Mouse (Mus musculus): ENCODE results near the gene Rab3ip. TPM values are rescaled to one million over a fixed set of nuclear protein-coding genes. Genes with fewer than 3 reads are reported as not detected.

Gene Rab3ip
- polyA plus RNA-seq, 1 experiment, result 138 TPM

- peaks cover 2% of the 10 kb centered on the region; the same call in 1 of the 2 replicates for H3K4me1 ChIP-seq (replicated peaks; ENCODE audit: control insufficient read depth, insufficient read depth, low read length)
- 13% methylated on average over 3 of the region's 3 CpGs for WGBS
- H3K27me3 ChIP-seq (ENCODE audit: control insufficient read depth, insufficient read depth, low read length), result no peaks in the 10 kb centered on the region
- DNase-seq, result peak; percentile 40
- no peak overlapping the region for H3K4me3 ChIP-seq (ENCODE audit: control insufficient read depth, insufficient read depth, low read length)
- no peak for TF ChIP-seq CTCF (IDR thresholded peaks at IDR 0.05; ENCODE audit: borderline replicate concordance, control insufficient read depth, extremely low read depth, insufficient read depth, low read length, poor library complexity)
- TF ChIP-seq POLR2A (IDR thresholded peaks at IDR 0.05; ENCODE audit: control insufficient read depth, extremely low read depth, insufficient read depth, low read length, poor library complexity), result no peak
- no peaks in the 10 kb centered on the region for H3K36me3 ChIP-seq (ENCODE audit: control insufficient read depth, insufficient read depth, low read length)
- no peak overlapping the region for H3K27ac ChIP-seq (ENCODE audit: control insufficient read depth, insufficient read depth, low read length)
Measured at GRCm38 (mm10) chr10:116893753-116894152, 56.8 kb downstream of the Rab3ip start.

DNA sequence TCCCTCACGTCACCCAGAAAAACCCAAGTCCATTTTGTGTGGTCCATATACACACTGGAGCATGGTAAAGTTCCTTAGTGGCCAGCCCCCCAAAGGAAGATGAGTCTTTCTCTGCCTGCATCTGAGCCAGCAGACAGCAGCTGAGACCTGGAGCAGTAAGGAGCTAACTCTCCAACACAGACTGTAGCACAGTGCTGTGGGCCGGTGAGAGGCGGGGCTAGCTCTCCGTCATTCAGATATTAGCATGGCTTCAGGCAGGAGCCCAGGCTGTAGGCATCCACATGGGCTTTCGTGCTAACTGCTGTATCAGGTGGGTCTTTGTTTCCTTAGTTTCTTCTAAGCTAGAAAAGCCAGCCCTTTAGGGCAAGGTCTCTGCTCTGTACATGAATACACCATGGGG lies 60.0 kb downstream of the Rab3ip start:
- 87% methylated on average over 5 of the region's 5 CpGs for WGBS
- Histone ChIP-seq H3K27me3 (ENCODE audit: control insufficient read depth, insufficient read depth, low read length) (no peaks in the 10 kb centered on the region), H3K36me3 (ENCODE audit: control insufficient read depth, insufficient read depth, low read length) (no peaks in the 10 kb centered on the region), H3K4me3 (ENCODE audit: control insufficient read depth, insufficient read depth, low read length) (no peak overlapping the region), H3K27ac (ENCODE audit: control insufficient read depth, insufficient read depth, low read length) (no peak overlapping the region), H3K4me1 (replicated peaks; ENCODE audit: control insufficient read depth, insufficient read depth, low read length) (peaks cover 2% of the 10 kb centered on the region; the same call in 1 of the 2 replicates)
- TF ChIP-seq CTCF (IDR thresholded peaks at IDR 0.05; ENCODE audit: borderline replicate concordance, control insufficient read depth, extremely low read depth, insufficient read depth, low read length, poor library complexity) (no peak), POLR2A (IDR thresholded peaks at IDR 0.05; ENCODE audit: control insufficient read depth, extremely low read depth, insufficient read depth, low read length, poor library complexity) (no peak)
- no peak for DNase-seq

GRCm38 (mm10) chr10:116884552-116884951 lies 66.0 kb downstream of the Rab3ip start:
- H3K27me3 ChIP-seq (ENCODE audit: control insufficient read depth, insufficient read depth, low read length), result no peaks in the 10 kb centered on the region
- no peaks in the 10 kb centered on the region for H3K36me3 ChIP-seq (ENCODE audit: control insufficient read depth, insufficient read depth, low read length)
- 82% methylated on average over 3 of the region's 3 CpGs for WGBS
- H3K27ac ChIP-seq (ENCODE audit: control insufficient read depth, insufficient read depth, low read length), result no peak overlapping the region
- H3K4me1 ChIP-seq (replicated peaks; ENCODE audit: control insufficient read depth, insufficient read depth, low read length), result no peaks in the 10 kb centered on the region
- H3K4me3 ChIP-seq (ENCODE audit: control insufficient read depth, insufficient read depth, low read length), result no peak overlapping the region
- no peak for TF ChIP-seq POLR2A (IDR thresholded peaks at IDR 0.05; ENCODE audit: control insufficient read depth, extremely low read depth, insufficient read depth, low read length, poor library complexity)
- TF ChIP-seq CTCF (IDR thresholded peaks at IDR 0.05; ENCODE audit: borderline replicate concordance, control insufficient read depth, extremely low read depth, insufficient read depth, low read length, poor library complexity), result no peak
- no peak for DNase-seq

GRCm38 (mm10) chr10:116883531-116883930 lies 67.0 kb downstream of the Rab3ip start:
- H3K27me3 ChIP-seq (ENCODE audit: control insufficient read depth, insufficient read depth, low read length), result no peaks in the 10 kb centered on the region
- no peak for DNase-seq
- H3K36me3 ChIP-seq (ENCODE audit: control insufficient read depth, insufficient read depth, low read length), result no peaks in the 10 kb centered on the region
- no peak overlapping the region for H3K27ac ChIP-seq (ENCODE audit: control insufficient read depth, insufficient read depth, low read length)
- WGBS, result 85% methylated on average over 5 of the region's 5 CpGs
- no peak overlapping the region for H3K4me3 ChIP-seq (ENCODE audit: control insufficient read depth, insufficient read depth, low read length)
- H3K4me1 ChIP-seq (replicated peaks; ENCODE audit: control insufficient read depth, insufficient read depth, low read length), result no peaks in the 10 kb centered on the region
- TF ChIP-seq POLR2A (IDR thresholded peaks at IDR 0.05; ENCODE audit: control insufficient read depth, extremely low read depth, insufficient read depth, low read length, poor library complexity) (no peak), CTCF (IDR thresholded peaks at IDR 0.05; ENCODE audit: borderline replicate concordance, control insufficient read depth, extremely low read depth, insufficient read depth, low read length, poor library complexity) (no peak)

GRCm38 (mm10) chr10:116877436-116877835 lies 73.1 kb downstream of the Rab3ip start:
- WGBS, result 94% methylated on average over 4 of the region's 4 CpGs
- Histone ChIP-seq H3K27me3 (ENCODE audit: control insufficient read depth, insufficient read depth, low read length) (no peaks in the 10 kb centered on the region), H3K36me3 (ENCODE audit: control insufficient read depth, insufficient read depth, low read length) (no peaks in the 10 kb centered on the region), H3K27ac (ENCODE audit: control insufficient read depth, insufficient read depth, low read length) (no peak overlapping the region), H3K4me1 (replicated peaks; ENCODE audit: control insufficient read depth, insufficient read depth, low read length) (no peaks in the 10 kb centered on the region), H3K4me3 (ENCODE audit: control insufficient read depth, insufficient read depth, low read length) (no peak overlapping the region)
- no peak for DNase-seq
- TF ChIP-seq POLR2A (IDR thresholded peaks at IDR 0.05; ENCODE audit: control insufficient read depth, extremely low read depth, insufficient read depth, low read length, poor library complexity), result no peak
- TF ChIP-seq CTCF (IDR thresholded peaks at IDR 0.05; ENCODE audit: borderline replicate concordance, control insufficient read depth, extremely low read depth, insufficient read depth, low read length, poor library complexity), result no peak

GRCm38 (mm10) chr10:116874490-116874889 lies 76.1 kb downstream of the Rab3ip start:
- Histone ChIP-seq H3K36me3 (ENCODE audit: control insufficient read depth, insufficient read depth, low read length) (no peaks in the 10 kb centered on the region), H3K4me1 (replicated peaks; ENCODE audit: control insufficient read depth, insufficient read depth, low read length) (no peaks in the 10 kb centered on the region), H3K27me3 (ENCODE audit: control insufficient read depth, insufficient read depth, low read length) (no peaks in the 10 kb centered on the region), H3K27ac (ENCODE audit: control insufficient read depth, insufficient read depth, low read length) (no peak overlapping the region), H3K4me3 (ENCODE audit: control insufficient read depth, insufficient read depth, low read length) (no peak overlapping the region)
- TF ChIP-seq CTCF (IDR thresholded peaks at IDR 0.05; ENCODE audit: borderline replicate concordance, control insufficient read depth, extremely low read depth, insufficient read depth, low read length, poor library complexity) (no peak), POLR2A (IDR thresholded peaks at IDR 0.05; ENCODE audit: control insufficient read depth, extremely low read depth, insufficient read depth, low read length, poor library complexity) (no peak)
- WGBS, result 88% methylated on average over 9 of the region's 9 CpGs
- no peak for DNase-seq

GRCm38 (mm10) chr10:116872016-116872410 lies 78.6 kb downstream of the Rab3ip start:
- no peaks in the 10 kb centered on the region for H3K4me1 ChIP-seq (replicated peaks; ENCODE audit: control insufficient read depth, insufficient read depth, low read length)
- no peak overlapping the region for H3K4me3 ChIP-seq (ENCODE audit: control insufficient read depth, insufficient read depth, low read length)
- no peak for TF ChIP-seq POLR2A (IDR thresholded peaks at IDR 0.05; ENCODE audit: control insufficient read depth, extremely low read depth, insufficient read depth, low read length, poor library complexity)
- no peak for TF ChIP-seq CTCF (IDR thresholded peaks at IDR 0.05; ENCODE audit: borderline replicate concordance, control insufficient read depth, extremely low read depth, insufficient read depth, low read length, poor library complexity)
- DNase-seq, result no peak
- no peak overlapping the region for H3K27ac ChIP-seq (ENCODE audit: control insufficient read depth, insufficient read depth, low read length)
- no peaks in the 10 kb centered on the region for H3K36me3 ChIP-seq (ENCODE audit: control insufficient read depth, insufficient read depth, low read length)
- H3K27me3 ChIP-seq (ENCODE audit: control insufficient read depth, insufficient read depth, low read length), result no peaks in the 10 kb centered on the region
- WGBS, result 85% methylated on average over 14 of the region's 14 CpGs
